Mouse (Mus musculus) intestine, embryonic 14.5 days (tissue): ENCODE measurements around the gene Snrnp70. TPM values are rescaled to one million over a fixed set of nuclear protein-coding genes. Genes with fewer than 3 reads are reported as not detected.

Experiments
- ATAC-seq: fragments of 200-750 bp; cut with Nextera tagmentation; replicated peaks from 2 replicates; pipeline ENCODE4 v1.8.0; 2017; ENCODE audit warnings: low read depth, moderate number of reproducible peaks, moderate TSS enrichment, moderate library complexity; ENCODE audit not compliant: low FRiP score, low TSS enrichment
- DNase-seq: peaks from one replicate; pipeline ENCODE4 v3.0.0-alpha.2; 2018; ENCODE audit warnings: low spot score
- H3K27ac ChIP-seq: fragments of 300-500 bp; sonication (generic); 2 replicates; pipeline ENCODE4 v1.5.1; 2014; ENCODE audit warnings: low read depth, mild to moderate bottlenecking, control low read depth
- H3K27me3 ChIP-seq: fragments of 300-500 bp; sonication (generic); replicated peaks from 2 replicates; pipeline ENCODE4 v1.6.1; 2014; ENCODE audit warnings: low read length, control low read depth; ENCODE audit not compliant: control insufficient read depth, insufficient read depth
- H3K36me3 ChIP-seq: fragments of 300-500 bp; sonication (generic); 2 replicates; pipeline ENCODE4 v1.6.1; 2014; ENCODE audit warnings: low read length, control low read depth; ENCODE audit not compliant: control insufficient read depth, insufficient read depth
- H3K4me1 ChIP-seq: fragments of 300-500 bp; sonication (generic); replicated peaks from 2 replicates; pipeline ENCODE4 v1.6.1; 2014; ENCODE audit warnings: low read length, control low read depth, mixed read lengths; ENCODE audit not compliant: control insufficient read depth, insufficient read depth
- H3K4me2 ChIP-seq: fragments of 300-500 bp; sonication (generic); 2 replicates; pipeline ENCODE4 v1.6.1; 2014; ENCODE audit warnings: low read length
- H3K4me3 ChIP-seq: fragments of 300-500 bp; sonication (generic); 2 replicates; pipeline ENCODE4 v1.5.1; 2014; ENCODE audit warnings: low read depth, low read length, control low read depth, mixed read lengths
- H3K9ac ChIP-seq: fragments of 300-500 bp; sonication (generic); 2 replicates; pipeline ENCODE4 v1.6.1; 2014; ENCODE audit warnings: mild to moderate bottlenecking, low read length
- H3K9me3 ChIP-seq: fragments of 300-500 bp; sonication (generic); 2 replicates; pipeline ENCODE4 v1.6.1; 2016; ENCODE audit warnings: low read length, control low read depth; ENCODE audit not compliant: control insufficient read depth
- WGBS: fragments of 180-500 bp; shearing (Covaris S2); extraction: QIAGEN DNeasy Blood & Tissue Kit; methylation state at CpG from one replicate; pipeline ENCODE4 v1.1.7; 2014; 5-methylcytosine and 5-hydroxymethylcytosine counted together
- polyA plus RNA-seq: library from polyadenylated mRNA; unstranded; fragments of >200 nt; fragmentation: Nextera tagmentation; extraction: Ambion mirVana; gene quantifications from 2 replicates; pipeline ENCODE4 v1.2.1, GENCODE M21; 2014

The Snrnp70 gene
- polyA plus RNA-seq, 1 experiment from 2014 or later = 77.1 TPM

- peak overlapping the region; percentile 93 for H3K4me2 ChIP-seq
These were observed 62.7 kb downstream of the Snrnp70 start for GRCm38 (mm10) chr7:45332685-45333425.

DNA sequence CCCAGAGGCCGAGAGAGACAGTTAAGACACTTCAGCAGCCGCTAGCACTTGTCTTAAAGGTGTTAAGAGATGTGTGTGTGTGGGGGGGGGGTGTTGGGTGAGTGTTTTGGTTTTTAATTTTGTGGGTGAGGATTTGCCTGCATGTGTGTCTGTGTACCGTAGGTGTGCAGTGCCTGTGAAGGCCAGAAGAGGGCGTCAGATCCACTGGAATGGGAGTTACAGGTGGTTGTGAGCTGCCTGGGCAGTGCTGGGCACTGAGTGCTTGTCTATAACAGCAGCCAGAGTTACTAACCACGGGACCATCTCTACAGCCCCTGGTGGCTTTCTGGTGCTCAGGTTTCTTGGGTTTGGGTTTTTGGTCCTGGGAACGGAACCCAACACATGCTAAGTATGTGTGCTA is 64.0 kb downstream of the Snrnp70 start:
- no peak overlapping the region for H3K9ac ChIP-seq

More at GRCm38 (mm10) chr7:45332685-45333425, 62.7 kb downstream of the Snrnp70 start:
- Histone ChIP-seq H3K27ac (peak overlapping the region; percentile 89), H3K4me3 (peak overlapping the region; percentile 65), H3K27me3 (no peaks in the 10 kb centered on the region), H3K9ac (peak overlapping the region; percentile 69), H3K36me3 (no peaks in the 10 kb centered on the region), H3K4me1 (peaks cover 29% of the 10 kb centered on the region), H3K9me3 (no peaks in the 10 kb centered on the region)
- DNase-seq (peak; percentile 80), ATAC-seq (peak; percentile 66)
- WGBS = 2% methylated on average over 22 of the region's 22 CpGs

DNA sequence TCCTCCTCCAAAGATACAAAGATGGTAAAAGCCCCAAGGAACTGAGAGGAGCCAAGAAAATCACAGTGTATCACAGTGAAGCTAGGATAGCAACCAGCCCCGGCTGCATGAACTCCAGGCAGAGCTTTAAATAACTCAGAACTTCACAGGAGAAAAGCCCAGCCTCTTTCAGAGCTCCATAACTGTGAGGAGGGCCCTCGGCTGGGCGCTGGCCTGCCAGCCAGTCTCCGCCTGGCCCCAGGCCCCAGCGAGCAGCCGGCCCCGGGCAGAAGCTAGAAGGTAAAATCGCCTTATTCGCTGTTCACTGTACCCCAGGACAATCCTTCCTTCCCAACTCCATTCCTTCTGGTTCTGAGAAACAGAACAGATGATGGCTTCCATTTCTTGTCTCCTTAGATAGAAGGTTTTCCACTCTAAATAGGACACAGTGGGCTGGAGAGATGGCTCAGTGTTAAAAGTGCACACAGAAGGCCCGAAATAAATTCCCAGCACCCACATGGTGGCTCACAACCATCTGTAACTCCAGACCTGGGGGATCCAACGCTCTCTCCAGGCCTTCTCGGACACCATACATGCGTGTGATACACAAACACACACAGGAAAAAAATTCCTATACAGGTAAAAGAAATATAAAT is 66.6 kb downstream of the Snrnp70 start:
- Histone ChIP-seq H3K4me3 (no peak overlapping the region), H3K27me3 (no peaks in the 10 kb centered on the region), H3K36me3 (peaks cover 16% of the 10 kb centered on the region), H3K9me3 (0 out of 2 replicates have a peak, but pooled peaks cover 2% of the 10 kb centered on the region), H3K4me1 (peaks cover 11% of the 10 kb centered on the region), H3K9ac (no peak overlapping the region), H3K27ac (peak overlapping the region; percentile 25; the same call in 1 of the 2 replicates), H3K4me2 (no peak overlapping the region)
- DNase-seq = no peak
- ATAC-seq = no peak
- 74% methylated on average over 13 of the region's 13 CpGs for WGBS

More for the DNA sequence above, 64.0 kb downstream of the Snrnp70 start:
- WGBS = 80% methylated on average over 6 of the region's 6 CpGs
- Histone ChIP-seq H3K27ac (no peak overlapping the region), H3K9me3 (no peaks in the 10 kb centered on the region), H3K36me3 (peaks cover under 1% of the 10 kb centered on the region), H3K4me1 (peaks cover 26% of the 10 kb centered on the region), H3K4me2 (no peak overlapping the region), H3K27me3 (no peaks in the 10 kb centered on the region), H3K4me3 (no peak overlapping the region)
- no peak for ATAC-seq
- DNase-seq = no peak

Other genes starting within 250 kb of the Snrnp70 start
- 108 and 113 TPM in 2 replicates for gene Pih1d1, start 241.4 kb downstream of the Snrnp70 start, polyA plus RNA-seq
- gene Aldh16a1, start 241.2 kb downstream of the Snrnp70 start, polyA plus RNA-seq = 50.9 and 66.6 TPM in 2 replicates
- 0.07 TPM in 1 of 2 replicates, not detected in the other for gene Slc17a7, start 231.8 kb downstream of the Snrnp70 start, polyA plus RNA-seq
- gene Gfy, start 216.2 kb downstream of the Snrnp70 start, polyA plus RNA-seq = not detected in 2 replicates
- gene Pth2, start 214.7 kb downstream of the Snrnp70 start, polyA plus RNA-seq = not detected in 2 replicates
- 0.43 and 0.73 TPM in 2 replicates for gene Ccdc155, start 190.8 kb downstream of the Snrnp70 start, polyA plus RNA-seq
- gene Dkkl1, start 183.6 kb downstream of the Snrnp70 start, polyA plus RNA-seq = 0.80 and 1.0 TPM in 2 replicates
- gene Tead2, start 180.0 kb downstream of the Snrnp70 start, polyA plus RNA-seq = 129 and 139 TPM in 2 replicates
- 2.6 and 3.0 TPM in 2 replicates for gene Cd37, start 156.6 kb downstream of the Snrnp70 start, polyA plus RNA-seq
- gene Slc6a16, start 154.7 kb downstream of the Snrnp70 start, polyA plus RNA-seq = 0.24 TPM in 1 of 2 replicates, not detected in the other
- not detected in 2 replicates for gene Slc6a21, start 118.2 kb downstream of the Snrnp70 start, polyA plus RNA-seq
- 18.7 and 21.3 TPM in 2 replicates for gene Trpm4, start 62.0 kb downstream of the Snrnp70 start, polyA plus RNA-seq
- 0.58 and 0.63 TPM in 2 replicates for gene Hrc, start 60.5 kb downstream of the Snrnp70 start, polyA plus RNA-seq
- gene Ppfia3, start 28.7 kb downstream of the Snrnp70 start, polyA plus RNA-seq = 5.5 and 5.8 TPM in 2 replicates
- 3.0 and 3.2 TPM in 2 replicates for gene Lin7b, start 25.2 kb downstream of the Snrnp70 start, polyA plus RNA-seq
- 0.11 TPM in 1 of 2 replicates, not detected in the other for gene Kcna7, start 9.9 kb upstream of the Snrnp70 start, polyA plus RNA-seq
- gene Ntf5, start 18.0 kb upstream of the Snrnp70 start, polyA plus RNA-seq = 2.3 and 3.9 TPM in 2 replicates
- gene Lhb, start 25.1 kb upstream of the Snrnp70 start, polyA plus RNA-seq = 0.38 and 0.47 TPM in 2 replicates
- 36.0 and 36.2 TPM in 2 replicates for gene Gys1, start 39.1 kb upstream of the Snrnp70 start, polyA plus RNA-seq
- 164 and 174 TPM in 2 replicates for gene Ruvbl2, start 42.4 kb upstream of the Snrnp70 start, polyA plus RNA-seq
- 4,654 and 4,671 TPM in 2 replicates for gene Ftl1, start 64.1 kb upstream of the Snrnp70 start, polyA plus RNA-seq
- gene Bax, start 71.2 kb upstream of the Snrnp70 start, polyA plus RNA-seq = 134 and 139 TPM in 2 replicates
- 1.8 and 2.3 TPM in 2 replicates for gene Tulp2, start 86.1 kb upstream of the Snrnp70 start, polyA plus RNA-seq
- not detected in 2 replicates for gene Gm45808, start 91.1 kb upstream of the Snrnp70 start, polyA plus RNA-seq
- gene Dhdh, start 93.1 kb upstream of the Snrnp70 start, polyA plus RNA-seq = 2.9 and 3.5 TPM in 2 replicates
- 192 and 204 TPM in 2 replicates for gene Nucb1, start 114.7 kb upstream of the Snrnp70 start, polyA plus RNA-seq
- 14.7 and 15.0 TPM in 2 replicates for gene Ppp1r15a, start 130.5 kb upstream of the Snrnp70 start, polyA plus RNA-seq
- gene Plekha4, start 130.6 kb upstream of the Snrnp70 start, polyA plus RNA-seq = 0.97 and 1.5 TPM in 2 replicates
- gene Hsd17b14, start 159.2 kb upstream of the Snrnp70 start, polyA plus RNA-seq = 2.3 and 2.5 TPM in 2 replicates
- 56.7 and 60.1 TPM in 2 replicates for gene Bcat2, start 174.4 kb upstream of the Snrnp70 start, polyA plus RNA-seq
- gene Fgf21, start 219.7 kb upstream of the Snrnp70 start, polyA plus RNA-seq = 0.19 and 0.58 TPM in 2 replicates
- 0.65 and 0.70 TPM in 2 replicates for gene Fut1, start 221.5 kb upstream of the Snrnp70 start, polyA plus RNA-seq
- 0.13 and 0.27 TPM in 2 replicates for gene Izumo1, start 226.1 kb upstream of the Snrnp70 start, polyA plus RNA-seq
- gene Rasip1, start 231.7 kb upstream of the Snrnp70 start, polyA plus RNA-seq = 7.7 and 9.1 TPM in 2 replicates
- 5.1 and 6.8 TPM in 2 replicates for gene Mamstr, start 244.2 kb upstream of the Snrnp70 start, polyA plus RNA-seq